Mouse (Mus musculus) erythroblast, adult 5-6 weeks (primary cell): ENCODE measurements around the gene Nek11. TPM values are rescaled to one million over a fixed set of nuclear protein-coding genes. Genes with fewer than 3 reads are reported as not detected.

Experiments
- ATAC-seq: replicated peaks from 2 replicates; pipeline ENCODE4 v1.8.0; 2016; ENCODE audit warnings: moderate number of reproducible peaks, mild to moderate bottlenecking, moderate TSS enrichment, inconsistent platforms; ENCODE audit not compliant: poor library complexity, low FRiP score, severe bottlenecking
- total RNA-seq, 2 experiments: library from RNA; stranded (forward) in 1 of 2; stranded (reverse) in 1 of 2; fragments of 150-400 nt in 1 of 2; fragments of 200-764, 138-1000 nt in 1 of 2; gene quantifications; 2 replicates each; pipeline versions ENCODE4 v1.2.3 to v1.2.4; 2015 to 2017; ENCODE audit warnings: low replicate concordance in 2 of 2

Nek11 gene
- total RNA-seq, 2 experiments from 2014 or later, result not detected

- no peak for ATAC-seq
These were observed 62.8 kb downstream of the Nek11 start for GRCm38 (mm10) chr9:105332436-105333016.

GRCm38 (mm10) chr9:105321856-105322255 is 73.5 kb downstream of the Nek11 start:
- ATAC-seq, result no peak

DNA sequence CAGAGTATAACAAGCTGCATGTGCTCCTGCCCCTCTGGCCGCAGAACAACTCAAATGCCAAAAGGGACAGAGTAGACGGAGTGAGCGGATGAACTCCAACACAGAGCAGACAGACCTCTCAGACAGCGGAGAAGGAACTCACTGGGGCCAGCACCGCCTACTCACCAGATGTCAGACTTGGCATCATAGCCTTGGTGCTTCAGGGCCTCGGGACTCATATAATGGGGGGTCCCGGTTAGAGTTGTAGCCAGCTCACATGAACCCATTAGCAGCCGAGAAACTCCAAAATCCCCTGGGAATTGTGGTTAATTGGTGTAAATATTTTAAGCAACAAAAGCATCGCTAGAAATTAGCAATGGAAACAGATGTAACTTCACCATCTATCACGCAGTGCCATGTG is 82.1 kb downstream of the Nek11 start:
- no peak for ATAC-seq

- ATAC-seq, result no peak
These were observed 82.6 kb downstream of the Nek11 start for GRCm38 (mm10) chr9:105312686-105313085.

GRCm38 (mm10) chr9:105309553-105310281 is 85.6 kb downstream of the Nek11 start:
- ATAC-seq, result no peak

DNA sequence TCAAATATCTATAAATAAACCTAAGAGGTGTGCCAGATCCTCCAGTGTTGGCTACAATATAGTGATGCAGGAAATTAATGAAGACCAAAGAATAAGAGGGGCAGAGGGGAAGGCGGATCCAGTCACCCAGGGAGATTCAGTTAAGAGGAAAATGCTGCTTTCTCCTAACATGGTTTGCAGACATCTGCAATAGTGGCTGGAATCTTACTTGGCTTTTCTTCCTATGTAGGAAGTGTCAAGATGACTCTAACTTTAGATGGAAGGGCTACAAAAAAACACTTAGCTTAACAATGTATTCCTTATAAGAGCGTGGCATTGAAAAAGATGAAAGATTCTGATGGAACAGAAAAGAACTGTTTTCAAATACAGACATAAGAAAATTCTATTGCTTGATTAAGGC is 89.3 kb downstream of the Nek11 start:
- ATAC-seq, result no peak

- no peak for ATAC-seq
These were observed 93.1 kb downstream of the Nek11 start for GRCm38 (mm10) chr9:105302230-105302629.

DNA sequence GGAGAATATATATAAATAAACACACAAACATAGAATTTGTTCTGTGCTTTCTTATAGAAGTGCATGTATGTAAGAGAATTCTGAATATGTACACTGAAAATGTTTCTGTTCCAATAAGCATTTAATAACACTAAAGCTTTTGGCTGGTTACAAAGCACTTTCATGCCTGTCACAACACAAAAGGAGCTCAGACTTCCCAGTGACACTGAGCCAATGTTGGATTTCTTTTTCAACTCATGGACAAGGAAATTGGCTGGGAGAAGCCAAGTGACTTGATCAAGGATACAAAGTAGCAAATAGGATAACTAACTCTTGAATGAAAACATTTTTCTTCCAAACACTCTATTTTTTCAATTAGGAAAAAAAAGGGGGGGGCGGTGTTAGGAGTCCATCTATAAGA is 93.9 kb downstream of the Nek11 start:
- ATAC-seq, result no peak

DNA sequence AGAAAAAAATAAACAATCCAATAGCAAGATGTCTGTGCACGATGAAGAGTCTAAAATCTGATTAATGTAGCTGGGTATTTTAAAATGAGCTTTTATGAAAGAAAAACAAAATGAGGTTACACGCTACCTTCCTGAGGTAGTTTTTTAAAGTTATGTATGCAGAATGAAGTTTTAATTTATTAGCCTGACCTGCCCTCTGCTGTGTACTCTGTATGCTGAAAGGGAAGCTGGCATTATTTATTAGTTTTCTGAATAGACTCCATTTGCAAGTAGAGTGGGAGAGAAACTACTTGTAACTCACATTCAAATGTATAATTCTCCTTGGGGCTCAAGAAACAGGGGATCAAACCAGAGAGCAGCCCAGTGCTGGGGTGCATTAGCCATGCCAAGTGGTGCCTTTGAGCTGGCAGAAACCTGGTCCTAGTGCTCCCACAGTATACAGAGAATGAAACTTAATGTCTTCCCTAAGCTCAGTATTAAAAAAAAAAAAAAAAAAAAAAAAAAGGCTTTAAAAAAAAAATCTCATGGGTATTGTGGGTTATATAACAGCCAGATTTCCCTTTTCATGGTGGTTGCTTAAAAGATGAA is 94.5 kb downstream of the Nek11 start:
- ATAC-seq, result no peak

- no peak for ATAC-seq
These were observed 110.7 kb downstream of the Nek11 start for GRCm38 (mm10) chr9:105284670-105285069.

GRCm38 (mm10) chr9:105282725-105283124 is 112.6 kb downstream of the Nek11 start:
- ATAC-seq, result no peak

- no peak for ATAC-seq
These were observed 120.4 kb downstream of the Nek11 start for GRCm38 (mm10) chr9:105274925-105275324.

DNA sequence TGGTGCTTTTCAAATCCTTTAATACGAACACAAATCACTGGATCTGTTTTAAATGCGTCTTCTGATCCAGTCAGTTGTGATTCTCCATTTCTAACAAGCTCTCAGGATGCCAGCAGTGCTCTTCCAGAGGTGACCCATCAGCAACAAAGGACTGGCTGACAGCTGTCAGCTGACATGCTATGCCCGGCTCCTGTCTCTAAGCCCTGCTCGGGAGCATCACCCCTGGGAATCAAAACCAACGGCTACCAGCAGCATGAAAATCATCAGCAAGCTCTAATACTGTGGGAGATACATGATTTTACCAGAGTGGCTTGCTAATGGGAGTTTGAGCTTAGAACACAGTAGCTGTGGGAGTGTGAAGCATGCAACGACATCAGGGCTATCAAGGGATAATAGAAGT is 121.0 kb downstream of the Nek11 start:
- ATAC-seq, result no peak

GRCm38 (mm10) chr9:105272241-105272640 is 123.1 kb downstream of the Nek11 start:
- no peak for ATAC-seq

- no peak for ATAC-seq
These were observed 132.2 kb downstream of the Nek11 start for GRCm38 (mm10) chr9:105263140-105263539.

- ATAC-seq, result no peak
These were observed 137.7 kb downstream of the Nek11 start for GRCm38 (mm10) chr9:105257668-105258067.

DNA sequence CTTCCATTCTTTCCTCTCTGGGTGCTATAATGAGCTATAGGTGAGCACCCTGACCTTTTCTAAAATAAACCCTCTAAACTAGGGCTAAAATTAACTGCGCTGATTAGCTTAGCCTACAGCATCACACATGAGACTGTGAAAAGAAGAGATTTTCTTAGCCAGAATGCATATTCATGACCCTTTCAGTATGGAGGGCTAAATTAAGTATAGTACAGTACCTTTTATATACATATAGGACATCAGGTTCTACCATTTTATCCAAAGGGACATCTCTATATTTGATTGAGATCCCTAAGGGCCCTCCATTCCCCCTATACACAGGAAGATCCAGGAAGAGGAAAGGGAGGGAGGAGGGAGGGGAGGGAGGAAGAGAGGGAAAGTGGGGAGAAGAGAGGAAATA is 141.2 kb downstream of the Nek11 start:
- ATAC-seq, result no peak

- no peak for ATAC-seq
These were observed 142.8 kb downstream of the Nek11 start for GRCm38 (mm10) chr9:105252349-105253041.

DNA sequence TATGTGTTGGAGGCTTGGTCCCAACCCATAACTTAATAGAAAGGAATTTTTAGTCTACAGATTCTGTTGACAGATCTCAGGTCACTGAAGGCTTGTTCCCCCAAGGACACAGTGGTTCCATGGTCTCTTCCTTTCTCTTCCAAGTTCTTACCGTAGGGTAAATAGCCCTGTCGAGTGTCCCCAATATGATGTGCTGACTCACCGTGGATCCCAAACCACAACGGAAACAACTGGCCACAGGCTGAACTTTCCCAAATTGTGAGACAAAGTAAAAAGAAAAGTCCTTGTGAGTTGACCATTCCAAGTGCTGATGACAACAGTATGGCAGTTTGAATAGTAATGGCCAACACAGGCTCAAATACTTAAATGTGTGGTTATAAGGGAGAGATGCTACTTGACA is 144.1 kb downstream of the Nek11 start:
- ATAC-seq, result no peak

DNA sequence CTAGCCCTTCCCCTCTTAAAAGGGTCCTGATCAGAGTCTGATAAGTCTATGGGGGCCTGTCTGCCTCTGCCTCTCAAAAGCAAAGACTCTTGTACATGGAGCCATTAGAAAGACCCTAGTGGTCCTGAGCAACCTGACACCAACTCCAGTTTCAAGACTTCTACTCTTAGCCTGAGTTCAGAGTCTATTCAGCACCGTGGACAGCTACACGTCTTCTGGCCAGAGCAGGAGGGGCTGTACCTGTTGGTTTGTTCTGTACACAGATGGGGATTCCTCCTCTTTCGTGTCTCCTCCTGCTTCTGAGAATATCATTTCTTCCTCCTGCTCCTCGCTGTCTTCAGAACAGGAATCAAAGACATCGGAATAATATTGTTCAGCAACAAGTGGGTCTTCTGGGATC is 151.3 kb downstream of the Nek11 start:
- no peak for ATAC-seq

DNA sequence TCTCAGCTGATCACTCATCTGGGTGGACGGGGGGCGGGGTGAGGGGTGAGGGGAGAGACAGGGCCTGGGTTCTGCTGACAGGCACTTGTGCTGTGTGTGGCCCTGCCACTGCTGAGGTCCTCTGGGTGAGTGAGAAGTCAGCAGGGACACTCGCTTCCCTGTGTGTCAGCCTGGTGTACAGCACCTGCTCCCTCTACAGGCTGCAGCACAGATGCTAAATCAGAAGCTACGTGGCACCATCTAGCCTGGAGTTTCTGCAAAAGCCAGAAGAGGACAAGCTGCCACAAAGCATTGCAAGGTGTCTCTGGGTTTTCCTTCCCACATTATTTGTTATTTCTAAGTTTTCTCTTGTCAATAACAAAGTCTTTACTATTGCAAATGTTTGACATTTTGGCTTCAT is 180.9 kb downstream of the Nek11 start:
- ATAC-seq, result no peak
